Mouse (Mus musculus) embryonic facial prominence, embryonic 15.5 days (tissue): ENCODE results near the gene Psmd11. TPM values are rescaled to one million over a fixed set of nuclear protein-coding genes. Genes with fewer than 3 reads are reported as not detected.
A peak's percentile ranks its signal among the peaks of the same experiment; 100 is the strongest.

Experiments
- ATAC-seq: fragments of 200-750 bp; cut with Nextera tagmentation; 2 replicates; pipeline ENCODE4 v1.8.0; 2017; ENCODE audit warnings: low read depth, moderate TSS enrichment; ENCODE audit not compliant: insufficient number of reproducible peaks, low FRiP score, low TSS enrichment
- H3K27ac ChIP-seq: fragments of 300-500 bp; sonication (generic); replicated peaks from 2 replicates; pipeline ENCODE4 v1.5.1; 2015; ENCODE audit warnings: mild to moderate bottlenecking, inconsistent platforms
- H3K27me3 ChIP-seq: fragments of 300-500 bp; sonication (generic); 2 replicates; pipeline ENCODE4 v1.6.1; 2015; ENCODE audit warnings: inconsistent platforms
- H3K36me3 ChIP-seq: fragments of 300-500 bp; sonication (generic); 2 replicates; pipeline ENCODE4 v1.6.1; 2015; ENCODE audit warnings: mild to moderate bottlenecking, inconsistent platforms
- H3K4me1 ChIP-seq: fragments of 300-500 bp; sonication (generic); 2 replicates; pipeline ENCODE4 v1.6.1; 2015; ENCODE audit warnings: inconsistent platforms
- H3K4me2 ChIP-seq: fragments of 300-500 bp; sonication (generic); replicated peaks from 2 replicates; pipeline ENCODE4 v1.6.1; 2015; ENCODE audit warnings: mild to moderate bottlenecking, inconsistent platforms
- H3K4me3 ChIP-seq: fragments of 300-500 bp; sonication (generic); replicated peaks from 2 replicates; pipeline ENCODE4 v1.5.1; 2015; ENCODE audit warnings: mild to moderate bottlenecking, inconsistent platforms
- H3K9ac ChIP-seq: fragments of 300-500 bp; sonication (generic); 2 replicates; pipeline ENCODE4 v1.6.1; 2015; ENCODE audit warnings: inconsistent platforms
- H3K9me3 ChIP-seq: fragments of 300-500 bp; sonication (generic); replicated peaks from 2 replicates; pipeline ENCODE4 v1.6.1; 2016; ENCODE audit warnings: inconsistent platforms
- WGBS: fragments of 180-500 bp; shearing (Covaris S2); methylation state at CpG from one replicate; pipeline ENCODE4 v1.1.7; 2015; 5-methylcytosine and 5-hydroxymethylcytosine counted together
- polyA plus RNA-seq: library from polyadenylated mRNA; unstranded; fragments of >200 nt; fragmentation: Nextera tagmentation; extraction: Ambion mirVana; gene quantifications from 2 replicates; pipeline ENCODE4 v1.2.1, GENCODE M21; 2015

Psmd11 gene
- polyA plus RNA-seq, 1 experiment from 2014 or later, result 308 TPM

- Histone ChIP-seq H3K4me3 (no peak overlapping the region), H3K27me3 (no peaks in the 10 kb centered on the region), H3K4me2 (no peak overlapping the region), H3K36me3 (no peaks in the 10 kb centered on the region), H3K4me1 (peaks cover 26% of the 10 kb centered on the region), H3K9ac (no peak overlapping the region), H3K9me3 (no peaks in the 10 kb centered on the region), H3K27ac (no peak overlapping the region)
- ATAC-seq, result peak; percentile 11; the same call in 1 of the 2 replicates
- WGBS, result 45% methylated on average over 12 of the region's 12 CpGs
Measured at GRCm38 (mm10) chr11:80484191-80484791, 55.9 kb downstream of the Psmd11 start.

DNA sequence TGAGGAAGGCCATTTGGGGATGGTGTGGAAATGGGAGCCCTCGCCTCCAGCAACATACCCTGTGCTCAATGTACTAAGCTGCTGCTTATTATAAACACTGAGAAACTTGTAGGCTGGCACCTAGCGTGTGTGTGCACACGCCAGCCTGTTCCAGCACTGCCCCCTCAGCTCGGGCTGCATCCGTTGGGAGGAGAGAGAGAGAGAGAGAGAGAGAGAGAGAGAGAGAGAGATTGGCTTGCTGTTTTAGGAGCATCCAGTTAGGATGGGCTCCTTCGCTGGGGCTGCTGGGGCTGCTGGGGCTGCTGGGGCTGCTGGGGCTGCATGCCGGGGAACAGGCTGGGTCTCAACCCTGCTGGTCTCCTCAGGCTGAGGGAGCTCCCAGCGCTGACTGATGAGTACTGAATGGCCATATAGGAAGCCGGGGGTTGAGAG lies 56.7 kb downstream of the Psmd11 start:
- 76% methylated on average over 9 of the region's 9 CpGs for WGBS
- Histone ChIP-seq H3K4me1 (peaks cover 27% of the 10 kb centered on the region), H3K27ac (no peak overlapping the region), H3K9ac (no peak overlapping the region), H3K4me2 (no peak overlapping the region), H3K27me3 (no peaks in the 10 kb centered on the region), H3K9me3 (no peaks in the 10 kb centered on the region), H3K4me3 (no peak overlapping the region), H3K36me3 (no peaks in the 10 kb centered on the region)
- ATAC-seq, result no peak

DNA sequence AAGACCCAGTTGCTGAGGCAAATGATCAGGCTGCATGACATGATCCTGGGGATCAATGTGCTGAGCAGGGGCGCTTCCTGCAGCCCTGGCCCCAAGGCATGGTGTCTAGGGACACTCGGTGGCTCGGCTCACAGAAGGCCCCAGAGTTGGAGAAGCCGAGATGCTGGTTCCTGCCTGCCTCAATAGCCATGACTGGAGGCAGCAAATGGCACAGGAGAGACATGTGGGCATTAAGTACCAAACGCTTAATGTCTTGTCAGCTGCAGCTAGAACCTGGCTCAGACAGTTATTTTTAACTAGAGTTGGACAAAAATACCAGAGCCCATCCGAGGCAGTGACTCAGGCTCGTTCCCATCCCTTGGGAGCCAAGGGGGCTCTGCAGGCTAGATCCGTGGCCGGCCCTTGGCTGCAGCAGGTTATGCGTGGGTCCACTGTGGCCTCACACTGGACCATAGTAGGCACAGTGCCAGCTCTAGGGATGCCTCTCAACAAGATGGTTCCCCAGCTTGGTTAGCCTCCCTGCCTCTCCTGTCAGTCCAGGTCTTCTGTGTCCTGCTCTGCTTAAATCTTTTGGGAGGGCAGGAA lies 57.3 kb downstream of the Psmd11 start:
- no peak overlapping the region for H3K9ac ChIP-seq
- no peaks in the 10 kb centered on the region for H3K9me3 ChIP-seq
- 69% methylated on average over 10 of the region's 10 CpGs for WGBS
- no peak for ATAC-seq
- no peak overlapping the region for H3K4me3 ChIP-seq
- H3K27me3 ChIP-seq, result no peaks in the 10 kb centered on the region
- no peak overlapping the region for H3K4me2 ChIP-seq
- no peaks in the 10 kb centered on the region for H3K36me3 ChIP-seq
- no peak overlapping the region for H3K27ac ChIP-seq
- H3K4me1 ChIP-seq, result peaks cover 30% of the 10 kb centered on the region

- H3K27me3 ChIP-seq, result no peaks in the 10 kb centered on the region
- no peak overlapping the region for H3K9ac ChIP-seq
- no peak overlapping the region for H3K27ac ChIP-seq
- no peak overlapping the region for H3K4me2 ChIP-seq
- H3K4me3 ChIP-seq, result no peak overlapping the region
- no peak for ATAC-seq
- H3K9me3 ChIP-seq, result no peaks in the 10 kb centered on the region
- WGBS, result 73% methylated on average over 15 of the region's 15 CpGs
- H3K4me1 ChIP-seq, result peaks cover 34% of the 10 kb centered on the region
- no peaks in the 10 kb centered on the region for H3K36me3 ChIP-seq
Measured at GRCm38 (mm10) chr11:80487904-80488587, 59.6 kb downstream of the Psmd11 start.

DNA sequence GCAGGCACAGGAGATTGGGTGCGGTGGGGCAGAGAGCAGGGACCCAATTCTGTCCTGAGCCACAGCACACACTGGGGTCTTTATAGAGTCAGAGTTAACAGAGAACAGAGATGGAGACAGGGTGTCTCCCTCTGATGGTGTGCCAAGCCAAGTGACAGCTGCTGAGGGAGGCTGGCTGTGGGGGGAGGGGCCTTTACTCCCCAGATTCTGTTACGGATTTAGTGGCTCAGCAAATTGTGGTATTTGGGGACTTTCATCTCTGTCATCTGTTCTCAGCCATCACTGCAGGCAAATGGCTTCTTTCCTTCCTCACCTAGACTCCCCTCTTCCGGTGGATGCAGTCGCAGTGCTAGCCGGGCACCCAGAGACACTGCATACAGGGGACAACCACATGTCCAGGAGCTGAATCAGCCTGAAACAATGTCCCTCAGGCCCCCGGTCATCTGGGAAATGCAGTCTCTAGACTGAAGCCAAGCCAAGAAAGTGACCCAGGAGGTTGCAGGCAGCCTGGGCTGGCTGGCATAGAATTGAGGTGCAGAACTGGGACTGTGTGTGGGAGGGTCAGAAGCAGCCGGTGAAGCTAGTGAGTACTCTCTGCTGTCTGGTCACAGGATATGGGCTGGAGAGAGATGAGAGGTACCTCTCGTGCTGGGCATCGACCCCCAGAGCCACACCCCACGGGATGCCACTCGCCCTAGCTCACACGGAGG lies 60.9 kb downstream of the Psmd11 start:
- no peak overlapping the region for H3K9ac ChIP-seq
- ATAC-seq, result no peak
- no peak overlapping the region for H3K4me2 ChIP-seq
- no peaks in the 10 kb centered on the region for H3K36me3 ChIP-seq
- no peak overlapping the region for H3K4me3 ChIP-seq
- no peaks in the 10 kb centered on the region for H3K27me3 ChIP-seq
- WGBS, result 27% methylated on average over 12 of the region's 12 CpGs
- peaks cover 34% of the 10 kb centered on the region for H3K4me1 ChIP-seq
- no peaks in the 10 kb centered on the region for H3K9me3 ChIP-seq
- H3K27ac ChIP-seq, result peak overlapping the region; percentile 71

- peak overlapping the region; percentile 71 for H3K27ac ChIP-seq
- 32% methylated on average over 5 of the region's 5 CpGs for WGBS
- no peak for ATAC-seq
Measured at GRCm38 (mm10) chr11:80489882-80490196, 61.4 kb downstream of the Psmd11 start.

DNA sequence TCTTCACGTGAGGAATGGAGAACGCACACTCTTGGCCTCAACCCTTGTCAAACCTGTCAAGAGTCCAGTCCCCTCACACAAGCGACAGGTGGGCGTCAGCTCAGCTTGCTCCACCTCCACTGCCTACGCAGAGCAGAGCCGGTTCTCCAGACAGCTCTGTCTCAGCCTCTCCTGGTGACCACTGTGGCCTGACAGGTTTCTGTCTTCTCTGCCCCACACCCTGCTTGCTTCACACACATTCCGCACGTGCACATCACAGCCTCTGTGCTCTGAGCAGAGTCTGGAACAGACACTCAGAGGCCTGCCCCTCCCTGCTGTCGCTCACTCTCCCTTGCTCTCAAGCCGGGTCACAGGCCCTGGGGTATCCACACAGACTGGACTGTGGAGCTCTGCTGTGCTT lies 62.4 kb downstream of the Psmd11 start:
- Histone ChIP-seq H3K4me1 (peaks cover 29% of the 10 kb centered on the region), H3K9ac (no peak overlapping the region), H3K9me3 (no peaks in the 10 kb centered on the region), H3K36me3 (no peaks in the 10 kb centered on the region), H3K4me2 (no peak overlapping the region), H3K27ac (no peak overlapping the region), H3K4me3 (no peak overlapping the region), H3K27me3 (no peaks in the 10 kb centered on the region)
- WGBS, result 57% methylated on average over 10 of the region's 10 CpGs
- ATAC-seq, result no peak; the same call in 1 of the 2 replicates

More at GRCm38 (mm10) chr11:80489882-80490196, 61.4 kb downstream of the Psmd11 start:
- H3K9me3 ChIP-seq, result no peaks in the 10 kb centered on the region
- peaks cover 34% of the 10 kb centered on the region for H3K4me1 ChIP-seq
- H3K36me3 ChIP-seq, result no peaks in the 10 kb centered on the region
- no peak overlapping the region for H3K4me2 ChIP-seq
- H3K27me3 ChIP-seq, result no peaks in the 10 kb centered on the region
- no peak overlapping the region for H3K9ac ChIP-seq
- no peak overlapping the region for H3K4me3 ChIP-seq

DNA sequence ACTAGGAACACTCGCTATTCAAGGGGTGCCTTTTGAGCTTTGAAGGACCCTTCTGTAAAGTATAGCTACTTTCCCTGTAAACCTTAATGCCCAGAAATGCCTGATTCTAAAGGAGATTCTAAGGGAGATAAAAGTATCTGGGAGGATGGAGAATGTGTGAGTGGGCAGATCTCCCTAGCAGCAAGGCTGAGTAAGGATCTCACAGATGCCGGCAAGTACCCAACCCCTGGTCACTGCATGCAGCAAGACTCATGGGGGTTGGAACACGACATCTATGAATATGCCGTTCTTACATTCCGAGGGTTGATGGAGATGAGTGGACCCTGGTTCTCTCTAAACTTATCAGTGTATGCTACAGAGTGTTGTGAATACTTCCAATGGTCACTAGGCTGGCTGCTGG lies 64.8 kb downstream of the Psmd11 start:
- Histone ChIP-seq H3K4me3 (no peak overlapping the region), H3K9me3 (no peaks in the 10 kb centered on the region), H3K27ac (no peak overlapping the region), H3K4me1 (peaks cover 33% of the 10 kb centered on the region), H3K9ac (no peak overlapping the region), H3K27me3 (no peaks in the 10 kb centered on the region), H3K36me3 (no peaks in the 10 kb centered on the region), H3K4me2 (no peak overlapping the region)
- WGBS, result 88% methylated on average over 5 of the region's 5 CpGs
- ATAC-seq, result no peak

- Histone ChIP-seq H3K27ac (no peak overlapping the region), H3K9me3 (no peaks in the 10 kb centered on the region), H3K4me2 (no peak overlapping the region), H3K27me3 (no peaks in the 10 kb centered on the region), H3K36me3 (no peaks in the 10 kb centered on the region), H3K9ac (no peak overlapping the region), H3K4me3 (no peak overlapping the region), H3K4me1 (peaks cover 28% of the 10 kb centered on the region)
- 77% methylated on average over 9 of the region's 9 CpGs for WGBS
- no peak for ATAC-seq
Measured at GRCm38 (mm10) chr11:80494852-80495251, 66.4 kb downstream of the Psmd11 start.

- Histone ChIP-seq H3K9me3 (no peaks in the 10 kb centered on the region), H3K27ac (no peak overlapping the region), H3K36me3 (no peaks in the 10 kb centered on the region), H3K9ac (no peak overlapping the region), H3K27me3 (no peaks in the 10 kb centered on the region), H3K4me1 (peaks cover 21% of the 10 kb centered on the region), H3K4me3 (no peak overlapping the region), H3K4me2 (no peak overlapping the region)
- no peak for ATAC-seq
- 91% methylated on average over 6 of the region's 6 CpGs for WGBS
Measured at GRCm38 (mm10) chr11:80495972-80496371, 67.6 kb downstream of the Psmd11 start.

- Histone ChIP-seq H3K9ac (no peak overlapping the region), H3K4me3 (no peak overlapping the region), H3K36me3 (no peaks in the 10 kb centered on the region), H3K9me3 (no peaks in the 10 kb centered on the region), H3K4me1 (peaks cover 17% of the 10 kb centered on the region), H3K27me3 (no peaks in the 10 kb centered on the region), H3K4me2 (no peak overlapping the region), H3K27ac (no peak overlapping the region)
- 77% methylated on average over 1 of the region's 1 CpGs for WGBS
- ATAC-seq, result no peak
Measured at GRCm38 (mm10) chr11:80496640-80497039, 68.2 kb downstream of the Psmd11 start.
